Mouse (Mus musculus): ENCODE measurements at regions not wholly inside any gene's neighbourhood (a gene's known extent, or its start where the extent isn't known, plus 50 kb on each side); places are given as distances from the start of the nearest gene placed in this dataset.
"Not testable (repeated sequence)": the region's sequence is repeated elsewhere in the genome, so short reads cannot be mapped to it uniquely, and the experiment has no call there.

GRCm38 (mm10) chr12:113241373-113242193 is 55.9 kb downstream of the Tmem121 start:
- H3K9ac ChIP-seq (replicated peaks) = no peak overlapping the region
- no peaks in the 10 kb centered on the region for H3K36me3 ChIP-seq
- H3K27me3 ChIP-seq = no peaks in the 10 kb centered on the region; the same call in 1 of the 2 replicates
- no peak overlapping the region for H3K27ac ChIP-seq
- ATAC-seq (ENCODE audit: insufficient number of reproducible peaks, insufficient read depth, low FRiP score, low TSS enrichment, low read depth) = no peak
- H3K9me3 ChIP-seq = no peaks in the 10 kb centered on the region
- WGBS = 89% methylated on average over 7 of the region's 7 CpGs
- no peaks in the 10 kb centered on the region for H3K4me1 ChIP-seq (replicated peaks)
- H3K4me3 ChIP-seq (replicated peaks) = no peak overlapping the region
- H3K4me2 ChIP-seq = no peak overlapping the region

GRCm38 (mm10) chr12:113242194-113242510 is 56.4 kb downstream of the Tmem121 start:
- WGBS = 77% methylated on average over 3 of the region's 3 CpGs
- no peaks in the 10 kb centered on the region for H3K9me3 ChIP-seq
- ATAC-seq (ENCODE audit: insufficient number of reproducible peaks, insufficient read depth, low FRiP score, low TSS enrichment, low read depth) = no peak

GRCm38 (mm10) chr12:113244685-113245084 is 59.0 kb downstream of the Tmem121 start:
- no peaks in the 10 kb centered on the region; the same call in 1 of the 2 replicates for H3K27me3 ChIP-seq
- no peaks in the 10 kb centered on the region for H3K9me3 ChIP-seq
- no peaks in the 10 kb centered on the region for H3K36me3 ChIP-seq
- WGBS = 79% methylated on average over 2 of the region's 2 CpGs
- H3K9ac ChIP-seq (replicated peaks) = no peak overlapping the region
- ATAC-seq (ENCODE audit: insufficient number of reproducible peaks, insufficient read depth, low FRiP score, low TSS enrichment, low read depth) = no peak
- no peak overlapping the region for H3K4me3 ChIP-seq (replicated peaks)
- no peaks in the 10 kb centered on the region for H3K4me1 ChIP-seq (replicated peaks)
- H3K4me2 ChIP-seq = no peak overlapping the region
- H3K27ac ChIP-seq = no peak overlapping the region

More at GRCm38 (mm10) chr12:113242194-113242510, 56.4 kb downstream of the Tmem121 start:
- no peak overlapping the region for H3K9ac ChIP-seq (replicated peaks)
- H3K4me2 ChIP-seq = no peak overlapping the region
- H3K36me3 ChIP-seq = no peaks in the 10 kb centered on the region
- H3K4me3 ChIP-seq (replicated peaks) = no peak overlapping the region
- H3K27me3 ChIP-seq = no peaks in the 10 kb centered on the region; the same call in 1 of the 2 replicates
- no peak overlapping the region for H3K27ac ChIP-seq
- no peaks in the 10 kb centered on the region for H3K4me1 ChIP-seq (replicated peaks)

GRCm38 (mm10) chr12:113253446-113254424 is 68.0 kb downstream of the Tmem121 start:
- 91% methylated on average over 2 of the region's 2 CpGs for WGBS
- H3K4me1 ChIP-seq (replicated peaks); ATAC-seq (ENCODE audit: insufficient number of reproducible peaks, insufficient read depth, low FRiP score, low TSS enrichment, low read depth); H3K4me2 ChIP-seq; H3K27me3 ChIP-seq; H3K9me3 ChIP-seq; H3K36me3 ChIP-seq; H3K9ac ChIP-seq (replicated peaks); H3K4me3 ChIP-seq (replicated peaks); H3K27ac ChIP-seq: not testable (repeated sequence)

GRCm38 (mm10) chr12:113255331-113255730 is 69.6 kb downstream of the Tmem121 start:
- WGBS = 87% methylated on average over 3 of the region's 3 CpGs
- Histone ChIP-seq H3K9me3 (no peaks in the 10 kb centered on the region), H3K36me3 (no peaks in the 10 kb centered on the region), H3K4me3 (replicated peaks) (no peak overlapping the region), H3K27me3 (no peaks in the 10 kb centered on the region), H3K9ac (replicated peaks) (no peak overlapping the region), H3K4me2 (no peak overlapping the region), H3K27ac (no peak overlapping the region), H3K4me1 (replicated peaks) (no peaks in the 10 kb centered on the region)
- ATAC-seq (ENCODE audit: insufficient number of reproducible peaks, insufficient read depth, low FRiP score, low TSS enrichment, low read depth) = no peak

- no peak overlapping the region for H3K9ac ChIP-seq (replicated peaks)
- no peak for ATAC-seq (ENCODE audit: insufficient number of reproducible peaks, insufficient read depth, low FRiP score, low TSS enrichment, low read depth)
- WGBS = 75% methylated on average over 2 of the region's 2 CpGs
These were observed 70.9 kb downstream of the Tmem121 start for GRCm38 (mm10) chr12:113256628-113257027.

GRCm38 (mm10) chr12:113257243-113257642 is 71.5 kb downstream of the Tmem121 start:
- no peak overlapping the region for H3K27ac ChIP-seq
- no peaks in the 10 kb centered on the region for H3K27me3 ChIP-seq
- ATAC-seq (ENCODE audit: insufficient number of reproducible peaks, insufficient read depth, low FRiP score, low TSS enrichment, low read depth) = no peak
- no peak overlapping the region for H3K4me3 ChIP-seq (replicated peaks)
- no peaks in the 10 kb centered on the region for H3K4me1 ChIP-seq (replicated peaks)
- no peak overlapping the region for H3K4me2 ChIP-seq
- H3K9me3 ChIP-seq = no peaks in the 10 kb centered on the region
- no peak overlapping the region for H3K9ac ChIP-seq (replicated peaks)
- WGBS = 59% methylated on average over 2 of the region's 2 CpGs
- no peaks in the 10 kb centered on the region for H3K36me3 ChIP-seq

More at GRCm38 (mm10) chr12:113256628-113257027, 70.9 kb downstream of the Tmem121 start:
- Histone ChIP-seq H3K9me3 (no peaks in the 10 kb centered on the region), H3K4me1 (replicated peaks) (no peaks in the 10 kb centered on the region), H3K4me3 (replicated peaks) (no peak overlapping the region), H3K4me2 (no peak overlapping the region), H3K27ac (no peak overlapping the region), H3K27me3 (no peaks in the 10 kb centered on the region), H3K36me3 (no peaks in the 10 kb centered on the region)

- H3K9ac ChIP-seq (replicated peaks) = no peak overlapping the region
- H3K4me1 ChIP-seq (replicated peaks) = no peaks in the 10 kb centered on the region
- H3K4me2 ChIP-seq = no peak overlapping the region
- no peak for ATAC-seq (ENCODE audit: insufficient number of reproducible peaks, insufficient read depth, low FRiP score, low TSS enrichment, low read depth)
- WGBS = 86% methylated on average over 3 of the region's 3 CpGs
- H3K27ac ChIP-seq = no peak overlapping the region
- no peak overlapping the region for H3K4me3 ChIP-seq (replicated peaks)
- H3K9me3 ChIP-seq = no peaks in the 10 kb centered on the region
- H3K36me3 ChIP-seq = no peaks in the 10 kb centered on the region
- no peaks in the 10 kb centered on the region for H3K27me3 ChIP-seq
These were observed 73.7 kb downstream of the Tmem121 start for GRCm38 (mm10) chr12:113259476-113259875.

- no peaks in the 10 kb centered on the region for H3K36me3 ChIP-seq
- ATAC-seq (ENCODE audit: insufficient number of reproducible peaks, insufficient read depth, low FRiP score, low TSS enrichment, low read depth) = no peak
- H3K4me2 ChIP-seq = no peak overlapping the region
- no peaks in the 10 kb centered on the region for H3K9me3 ChIP-seq
- H3K27ac ChIP-seq = no peak overlapping the region
- WGBS = 83% methylated on average over 6 of the region's 6 CpGs
- H3K4me1 ChIP-seq (replicated peaks) = no peaks in the 10 kb centered on the region
- no peaks in the 10 kb centered on the region for H3K27me3 ChIP-seq
- no peak overlapping the region for H3K4me3 ChIP-seq (replicated peaks)
- H3K9ac ChIP-seq (replicated peaks) = no peak overlapping the region
These were observed 74.6 kb downstream of the Tmem121 start for GRCm38 (mm10) chr12:113260304-113260703.

GRCm38 (mm10) chr12:113275934-113276333 is 90.2 kb downstream of the Tmem121 start:
- Histone ChIP-seq H3K27ac (no peak overlapping the region), H3K4me3 (replicated peaks) (no peak overlapping the region), H3K4me1 (replicated peaks) (no peaks in the 10 kb centered on the region), H3K36me3 (no peaks in the 10 kb centered on the region), H3K27me3 (no peaks in the 10 kb centered on the region), H3K9ac (replicated peaks) (no peak overlapping the region), H3K4me2 (no peak overlapping the region), H3K9me3 (no peaks in the 10 kb centered on the region)
- WGBS = 79% methylated on average over 2 of the region's 2 CpGs
- ATAC-seq (ENCODE audit: insufficient number of reproducible peaks, insufficient read depth, low FRiP score, low TSS enrichment, low read depth) = peak; percentile 37; the same call in 1 of the 2 replicates

GRCm38 (mm10) chr12:113276355-113276942 is 90.7 kb downstream of the Tmem121 start:
- H3K27me3 ChIP-seq = no peaks in the 10 kb centered on the region
- no peaks in the 10 kb centered on the region for H3K4me1 ChIP-seq (replicated peaks)
- 81% methylated on average over 1 of the region's 1 CpGs for WGBS
- no peak overlapping the region for H3K9ac ChIP-seq (replicated peaks)
- peak; percentile 18; the same call in 1 of the 2 replicates for ATAC-seq (ENCODE audit: insufficient number of reproducible peaks, insufficient read depth, low FRiP score, low TSS enrichment, low read depth)
- no peaks in the 10 kb centered on the region for H3K9me3 ChIP-seq
- H3K27ac ChIP-seq = no peak overlapping the region
- H3K4me2 ChIP-seq = no peak overlapping the region
- H3K4me3 ChIP-seq (replicated peaks) = no peak overlapping the region
- no peaks in the 10 kb centered on the region for H3K36me3 ChIP-seq

Measured in limb, embryonic 12.5 days (tissue).